Comparison of ENCODE assay signal across 8 mouse cellular contexts in the genomic region with DNA sequence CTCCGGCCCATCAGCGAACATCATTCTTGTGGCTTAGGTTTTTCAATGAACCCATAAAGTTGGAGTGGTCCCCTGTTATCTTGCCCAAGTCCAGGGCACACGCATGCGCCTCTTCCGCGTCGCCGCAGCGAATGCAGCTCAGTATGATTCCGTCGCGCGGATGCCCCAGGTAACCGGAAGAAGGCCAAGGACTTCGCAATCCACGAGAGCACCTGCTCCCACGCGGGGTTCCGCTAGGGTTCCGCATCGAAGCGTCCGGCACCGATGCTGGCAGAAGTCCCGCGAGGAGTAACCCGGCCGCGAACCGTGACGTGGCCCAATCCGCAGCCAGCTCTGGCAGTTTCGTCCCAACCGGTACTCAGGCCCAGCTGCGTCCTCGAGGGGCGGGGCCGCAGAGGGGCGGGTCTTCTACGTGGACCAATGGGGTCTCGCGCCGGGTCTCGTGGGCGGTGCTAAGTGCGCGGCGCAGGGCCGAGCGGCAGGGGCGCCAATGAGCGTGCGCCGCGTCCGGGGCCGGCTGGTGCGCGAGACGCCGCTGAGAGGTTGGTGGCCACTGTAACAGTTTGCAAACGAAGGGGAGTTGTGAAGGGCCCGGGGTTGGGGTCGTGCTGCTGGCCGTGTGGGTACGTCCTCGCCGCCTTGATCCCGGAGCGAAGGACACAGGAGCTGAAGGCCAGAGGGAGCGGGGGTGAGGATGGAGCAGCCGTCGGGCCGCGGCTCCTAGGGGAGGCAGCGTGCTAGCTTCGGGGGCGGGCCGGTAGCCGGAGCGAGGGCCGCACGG. TPM values are rescaled to one million over a fixed set of nuclear protein-coding genes. Genes with fewer than 3 reads are reported as not detected.
DNase-seq lines count a peak whose midpoint lies in the region; ATAC-seq and TF ChIP-seq lines count a peak whose summit lies in the region.

TSS of gene Hyou1 (plus strand) at position 437 of the 781 bp plus-strand sequence.

- no peaks in the 10 kb centered on the region for H3K27me3 ChIP-seq in Patski
- H3K27me3 ChIP-seq in hindbrain, embryonic 13.5 days: no peaks in the 10 kb centered on the region

- H3K27ac ChIP-seq in hindbrain, embryonic 13.5 days: peak within 1 kb of the TSS; percentile 93

- POLR2A ChIA-PET in Patski (lab: Charles Lee): interaction anchor here (0.7 to 1.9 kb wide), 6 partner anchors 10 to 58 kb away, joined by 3 to 7 read pairs (median 4); partner anchors contain the start of genes H2afx and Vps11

- peaks cover 35% of the 10 kb centered on the region for H3K36me3 ChIP-seq in hindbrain, embryonic 13.5 days

- H3K4me2 ChIP-seq in hindbrain, embryonic 13.5 days: peak within 1 kb of the TSS; percentile 98

- in situ Hi-C loops in Patski (cut with MboI; ENCODE audit: low pct_unique_long_range_greater_than_20kb): no loop called here

- no peaks in the 10 kb centered on the region for H3K9me3 ChIP-seq in hindbrain, embryonic 13.5 days

- peak; percentile 77 for DNase-seq in Patski (ENCODE audit: low read depth, low spot score)
- peak; percentile 100 for DNase-seq in cerebellum, postnatal 14 days
- peak; percentile 98 to 99 for DNase-seq in frontal cortex, postnatal 14 days (ENCODE audit: low spot score in 2 of 2)
- peak; percentile 95 to 96 for DNase-seq in layer of hippocampus, postnatal 25 days (ENCODE audit: extremely low spot score in 1 of 2, low spot score in 1 of 2)
- DNase-seq in lung, postnatal 25 days (ENCODE audit: low spot score): peak; percentile 99
- DNase-seq in retina, embryonic 14.5 days (ENCODE audit: low spot score): peak; percentile 98
- DNase-seq in thymus, postnatal 4 days: peak; percentile 99

- peaks cover 26% of the 10 kb centered on the region for H3K4me1 ChIP-seq in hindbrain, embryonic 13.5 days (replicated peaks)

- whole genome bisulfite sequencing in hindbrain, embryonic 13.5 days: under 1% methylated on average over 83 of the region's 83 CpGs

- peak within 1 kb of the TSS; percentile 96 for H3K9ac ChIP-seq in hindbrain, embryonic 13.5 days

- TF ChIP-seq CTCF in Patski (IDR thresholded peaks at IDR 0.05): no peak

- peak; percentile 93 for ATAC-seq in Patski
- ATAC-seq in hindbrain, embryonic 13.5 days (ENCODE audit: low FRiP score): peak; percentile 97

- H3K4me3 ChIP-seq in hindbrain, embryonic 13.5 days: peak within 1 kb of the TSS; percentile 92

- CTCF ChIA-PET in Patski (lab: Charles Lee): interaction anchor here (1.2 to 2.0 kb wide), 3 partner anchors 9 to 17 kb away, joined by 3 to 6 read pairs (median 6); partner anchors contain the start of gene Vps11

RNA-seq across cellular contexts. Expression of gene Hyou1, which starts in this region (rescaled TPM):
- polyA plus RNA-seq in Patski (2021): 190 TPM
- 25.6 and 27.7 TPM in 2 replicates for polyA plus RNA-seq in hindbrain, embryonic 13.5 days (2015; fragmentation: Nextera tagmentation; extraction: Ambion mirVana)
- total RNA-seq in layer of hippocampus, postnatal 25 days (2021): 100 to 1,000 TPM; 114 to 123 TPM

Comparison
In these comparisons a context has a peak if more than half of its experiments do, and no peak if none do; other contexts are left out.
1. Peak in every context shown above with its lines: DNase-seq, ATAC-seq, H3K4me3 ChIP-seq and H3K27ac ChIP-seq.